Mouse (Mus musculus) bone marrow, adult 2 months (tissue): ENCODE results near the gene Pofut1.
A peak's percentile ranks its signal among the peaks of the same experiment; 100 is the strongest.

Experiments used
- CTCF ChIP-seq: fragments of 200-500 bp; IDR thresholded peaks from 2 replicates; pipeline ENCODE4 v1.5.1; 2011; ENCODE audit warnings: low read length, control low read depth; ENCODE audit not compliant: control insufficient read depth, insufficient read depth
- POLR2A ChIP-seq: fragments of 200-500 bp; IDR thresholded peaks from 2 replicates; pipeline ENCODE4 v1.6.1; 2011; ENCODE audit warnings: low read depth, mild to moderate bottlenecking, control low read depth, low read length, borderline replicate concordance; ENCODE audit not compliant: control insufficient read depth

DNA sequence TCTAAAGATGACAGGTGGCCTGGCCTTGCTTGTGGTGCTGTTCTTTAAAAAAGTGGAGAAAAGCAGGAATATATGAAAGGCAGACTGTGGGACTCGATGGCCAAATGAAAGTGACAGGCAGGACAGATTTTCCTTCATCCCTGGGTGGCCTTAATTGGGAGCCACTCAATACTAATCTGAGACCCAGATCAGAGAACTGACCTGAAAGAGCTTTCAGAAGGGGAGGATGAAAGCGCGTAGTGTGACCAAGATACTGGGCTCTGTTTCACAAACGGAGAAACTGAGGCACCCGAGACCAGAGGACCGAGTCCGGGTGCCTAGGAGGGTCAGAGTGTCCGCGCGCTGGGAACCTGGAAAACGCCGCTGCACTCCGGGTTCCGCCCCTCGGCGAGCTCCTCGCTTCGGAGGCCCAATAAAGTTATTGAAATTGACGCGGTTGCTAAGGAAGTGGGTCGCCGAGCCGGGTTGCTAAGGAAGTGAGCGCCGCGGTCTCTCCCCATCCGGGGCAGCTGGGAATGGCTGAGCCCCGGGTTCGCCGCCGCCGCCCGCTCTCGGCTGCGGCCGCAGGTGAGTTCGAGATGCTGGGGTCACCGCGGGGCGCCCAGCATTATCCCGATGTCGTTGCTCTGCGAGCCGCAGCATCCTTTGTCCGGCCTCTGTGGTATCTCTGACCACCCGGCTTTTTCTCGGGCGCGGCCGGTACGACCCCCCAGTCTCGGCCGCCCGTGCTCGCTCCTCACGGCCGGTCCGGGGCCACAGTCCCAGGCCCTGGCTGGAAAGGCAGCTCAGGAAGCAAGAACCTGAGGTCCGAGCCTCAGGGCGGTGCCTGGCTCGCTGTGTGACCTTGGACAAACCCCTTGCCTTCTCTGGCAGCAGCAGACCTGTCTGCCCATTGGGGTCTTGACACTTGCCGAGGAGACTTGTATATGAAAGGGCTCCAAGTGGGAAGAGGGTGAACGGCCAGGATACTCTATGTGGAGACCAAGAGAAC, 49.9 kb downstream of the Pofut1 start, which contains the start of gene Kif3b:
- 0 out of 2 replicates have a peak, but pooled peaks have one; percentile 28 for TF ChIP-seq POLR2A
- TF ChIP-seq CTCF: no peak
